Mouse (Mus musculus): ENCODE results near the gene Otub2.

Otub2 gene

DNA sequence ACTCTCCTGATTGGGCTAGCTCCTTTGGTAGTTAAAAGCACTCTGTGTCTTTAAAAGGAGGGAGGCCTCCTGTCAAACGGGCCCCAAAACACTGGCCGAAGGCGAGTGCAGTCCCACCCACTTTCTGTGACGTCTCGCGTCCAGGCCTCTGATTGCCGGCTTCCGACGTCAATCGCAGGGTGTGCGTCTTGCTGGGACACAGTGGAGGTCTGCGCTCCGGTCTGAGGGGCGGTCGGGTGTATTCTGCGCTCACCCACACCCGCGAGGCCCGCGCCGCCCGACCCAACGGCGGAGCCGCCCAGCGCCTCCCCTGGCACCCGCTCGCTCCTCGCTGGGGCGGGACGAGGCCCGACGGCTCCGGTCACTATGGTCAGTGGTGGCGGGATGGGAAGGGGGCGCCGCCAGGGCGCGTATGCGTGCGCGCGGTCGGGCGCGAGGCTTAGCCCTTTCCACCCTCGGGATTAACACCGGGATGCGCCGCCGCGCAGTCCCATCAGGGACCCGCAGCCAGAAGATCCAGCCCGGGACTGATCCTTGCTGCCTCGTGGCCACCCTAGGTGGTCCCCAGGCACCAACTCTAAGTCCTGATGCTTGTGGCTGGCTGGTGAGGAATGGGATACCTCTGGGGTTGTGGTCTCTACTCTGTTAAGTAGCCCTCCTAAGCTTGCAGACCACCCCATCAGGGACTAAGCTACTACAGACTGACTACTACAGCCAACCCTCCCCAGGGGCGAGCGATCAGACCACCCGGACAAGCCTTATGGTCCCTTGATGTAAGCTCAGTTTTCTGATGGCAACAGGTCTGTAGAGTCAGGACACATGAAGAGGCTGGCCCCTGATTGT lies at the start of gene Otub2:
TSS of gene Otub2 (plus strand) at position 178 of the 843 bp plus-strand sequence.
- peak; percentile 96 to 97 for DNase-seq (ENCODE audit: low spot score in 2 of 2)

DNA sequence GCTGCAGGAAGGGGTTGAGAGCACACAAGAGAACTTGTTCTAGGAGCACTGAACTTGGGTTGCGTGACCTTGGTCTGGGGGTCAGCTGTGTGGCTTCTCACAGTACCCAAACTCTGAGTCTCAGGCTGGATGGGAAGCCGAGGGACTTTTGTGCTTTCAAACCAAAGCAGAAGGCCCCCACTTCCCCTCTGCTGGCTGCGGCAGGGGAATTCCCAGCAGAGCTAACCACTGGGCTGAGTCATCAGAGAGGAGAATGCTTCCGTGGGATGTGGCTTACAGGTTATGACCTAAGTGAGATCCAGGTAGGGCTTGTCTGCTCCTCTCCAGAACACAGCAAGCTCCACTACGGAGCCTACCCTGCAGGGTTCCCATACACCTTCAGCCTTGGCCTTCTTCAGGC lies 47.3 kb upstream of the Otub2 start:
- no peak for DNase-seq (ENCODE audit: low spot score in 2 of 2)

DNA sequence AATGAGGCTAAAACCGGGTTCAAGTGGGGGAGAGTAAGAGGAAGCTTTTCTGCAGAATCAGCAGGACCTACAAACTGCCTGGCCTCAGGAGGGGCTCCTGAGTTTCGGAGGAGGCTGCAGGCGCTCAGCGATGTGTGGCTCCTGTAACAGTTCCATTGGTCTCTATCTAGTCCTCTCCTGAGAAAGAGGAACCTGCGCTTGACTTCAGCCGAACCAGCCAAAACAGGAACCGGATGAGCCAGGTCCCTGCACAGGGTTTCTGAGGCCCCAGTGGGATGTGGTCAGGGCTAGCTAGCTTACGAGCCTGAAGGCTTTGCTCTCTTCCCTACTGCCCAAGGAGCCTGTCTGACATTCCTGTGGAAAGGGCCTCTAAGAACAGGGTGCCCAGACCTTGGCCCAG lies 45.0 kb upstream of the Otub2 start:
- DNase-seq (ENCODE audit: low spot score in 2 of 2): no peak

- DNase-seq (ENCODE audit: low spot score in 2 of 2): no peak
Observed at GRCm38 (mm10) chr12:103344934-103345333, 43.5 kb upstream of the Otub2 start.

GRCm38 (mm10) chr12:103346945-103347344 lies 41.5 kb upstream of the Otub2 start:
- DNase-seq (ENCODE audit: low spot score in 2 of 2): no peak

DNA sequence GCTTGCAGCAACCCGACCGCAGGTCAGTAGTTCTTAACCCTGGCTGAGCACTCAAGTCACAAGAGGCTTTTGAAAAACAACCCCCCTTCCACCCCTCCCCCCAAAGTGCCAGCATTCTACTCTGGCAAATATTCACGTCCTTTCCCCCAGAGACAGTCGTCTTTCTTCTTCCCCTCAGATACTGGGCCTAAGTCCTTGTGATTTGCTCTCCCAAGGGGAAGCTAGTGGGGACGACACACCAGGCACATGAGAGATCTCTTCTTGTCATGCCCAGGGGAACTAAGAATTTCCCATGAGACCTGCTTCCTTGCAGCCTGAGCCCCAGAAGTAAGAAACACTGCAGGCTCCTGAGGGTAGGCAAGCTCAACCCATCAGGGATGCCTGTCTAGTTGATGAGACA lies 41.1 kb upstream of the Otub2 start:
- no peak for DNase-seq (ENCODE audit: low spot score in 2 of 2)

GRCm38 (mm10) chr12:103348506-103348905 lies 40.0 kb upstream of the Otub2 start:
- peak; percentile 42 to 66 for DNase-seq (ENCODE audit: low spot score in 2 of 2)

- DNase-seq (ENCODE audit: low spot score in 2 of 2): no peak
Observed at GRCm38 (mm10) chr12:103352735-103353134, 35.7 kb upstream of the Otub2 start.

- no peak for DNase-seq (ENCODE audit: low spot score in 2 of 2)
Observed at GRCm38 (mm10) chr12:103353538-103353937, 34.9 kb upstream of the Otub2 start.

- DNase-seq (ENCODE audit: low spot score in 2 of 2): no peak
Observed at GRCm38 (mm10) chr12:103355746-103356414, 32.6 kb upstream of the Otub2 start, which contains the start of gene Asb2. Gene Asb2, minus strand, starts transcription at chr12:103356001.

DNA sequence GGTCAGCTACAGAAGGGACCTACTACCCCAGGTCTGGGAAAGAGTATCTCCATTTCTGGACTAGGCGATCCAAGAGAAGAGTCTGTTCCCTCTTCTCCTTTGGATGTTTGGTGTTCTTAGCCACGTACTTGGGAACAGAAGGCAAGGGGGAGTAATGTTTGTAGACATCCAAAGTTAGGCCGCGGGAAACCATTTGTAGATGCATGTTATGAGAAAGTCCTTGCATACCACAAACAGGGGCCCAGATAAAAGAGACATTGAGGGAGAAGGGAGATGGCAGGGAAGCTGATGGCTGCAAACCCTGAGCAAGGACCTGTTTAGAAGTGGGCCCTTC lies 32.1 kb upstream of the Otub2 start:
- DNase-seq (ENCODE audit: low spot score in 2 of 2): no peak

- no peak for DNase-seq (ENCODE audit: low spot score in 2 of 2)
Observed at GRCm38 (mm10) chr12:103358216-103358615, 30.3 kb upstream of the Otub2 start.

GRCm38 (mm10) chr12:103358951-103359801 lies 29.3 kb upstream of the Otub2 start:
- no peak for DNase-seq (ENCODE audit: low spot score in 2 of 2)

- DNase-seq (ENCODE audit: low spot score in 2 of 2): no peak
Observed at GRCm38 (mm10) chr12:103360812-103361211, 27.7 kb upstream of the Otub2 start.

GRCm38 (mm10) chr12:103361539-103362307 lies 26.8 kb upstream of the Otub2 start:
- DNase-seq (ENCODE audit: low spot score in 2 of 2): no peak

GRCm38 (mm10) chr12:103362336-103362735 lies 26.1 kb upstream of the Otub2 start:
- DNase-seq (ENCODE audit: low spot score in 2 of 2): no peak

- DNase-seq (ENCODE audit: low spot score in 2 of 2): no peak
Observed at GRCm38 (mm10) chr12:103367171-103367570, 21.3 kb upstream of the Otub2 start.

- DNase-seq (ENCODE audit: low spot score in 2 of 2): peak; percentile 26 to 51
Observed at GRCm38 (mm10) chr12:103367620-103368325, 20.7 kb upstream of the Otub2 start.

- no peak for DNase-seq (ENCODE audit: low spot score in 2 of 2)
Observed at GRCm38 (mm10) chr12:103368326-103368669, 20.2 kb upstream of the Otub2 start.

DNA sequence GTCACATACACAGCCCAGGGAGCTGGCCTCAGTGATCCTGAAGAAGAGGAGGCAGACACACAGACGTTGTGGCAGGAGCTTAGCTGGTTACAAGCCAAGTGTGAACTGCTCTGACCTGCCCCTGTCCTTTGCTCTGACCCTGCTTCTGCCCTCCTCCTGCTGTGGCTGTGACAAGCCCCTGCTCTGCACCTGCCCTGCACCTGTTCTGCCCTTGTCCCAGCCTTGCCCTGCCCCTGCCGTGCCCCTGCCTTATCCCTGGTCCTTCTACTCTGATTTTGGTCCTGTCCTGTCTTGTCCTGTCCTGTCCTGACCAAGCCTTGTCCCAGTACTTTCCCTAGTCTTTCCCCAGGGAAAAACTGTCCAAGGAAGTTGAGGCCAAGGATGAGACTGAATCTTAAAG lies 19.7 kb upstream of the Otub2 start:
- no peak for DNase-seq (ENCODE audit: low spot score in 2 of 2)

- no peak for DNase-seq (ENCODE audit: low spot score in 2 of 2)
Observed at GRCm38 (mm10) chr12:103370861-103371260, 17.6 kb upstream of the Otub2 start.

Data from urinary bladder, adult 18-20 months (tissue).